Mouse (Mus musculus) retina, postnatal 1 day (tissue): ENCODE measurements at regions not wholly inside any gene's neighbourhood (a gene's known extent, or its start where the extent isn't known, plus 50 kb on each side); places are given as distances from the start of the nearest gene placed in this dataset.

Experiments used
- DNase-seq: peaks from one replicate; pipeline ENCODE4 v3.0.0-alpha.2; 2012

GRCm38 (mm10) chr14:105392079-105392813 is 133.9 kb downstream of the Ndfip2 start:
- no peak for DNase-seq

DNA sequence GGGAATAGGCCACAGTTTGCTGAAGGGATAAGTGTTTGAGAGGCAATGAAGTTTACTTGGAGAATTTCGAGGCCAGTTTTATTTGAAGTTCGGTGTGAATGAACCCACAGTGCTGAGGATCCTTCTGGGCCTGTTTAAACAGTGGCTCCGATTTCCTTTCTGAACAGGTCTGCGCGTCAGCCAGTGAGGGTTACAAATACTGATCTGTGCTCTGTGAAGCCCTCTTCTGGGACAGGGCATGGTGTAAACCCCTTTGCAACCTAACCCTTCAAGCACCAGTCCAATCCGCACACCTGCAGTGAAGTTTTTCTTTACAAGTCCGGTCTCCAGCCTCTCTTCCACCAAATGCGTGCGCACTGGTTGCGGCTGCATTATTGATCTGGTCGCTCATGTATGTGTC is 133.1 kb downstream of the Ndfip2 start:
- no peak for DNase-seq

DNA sequence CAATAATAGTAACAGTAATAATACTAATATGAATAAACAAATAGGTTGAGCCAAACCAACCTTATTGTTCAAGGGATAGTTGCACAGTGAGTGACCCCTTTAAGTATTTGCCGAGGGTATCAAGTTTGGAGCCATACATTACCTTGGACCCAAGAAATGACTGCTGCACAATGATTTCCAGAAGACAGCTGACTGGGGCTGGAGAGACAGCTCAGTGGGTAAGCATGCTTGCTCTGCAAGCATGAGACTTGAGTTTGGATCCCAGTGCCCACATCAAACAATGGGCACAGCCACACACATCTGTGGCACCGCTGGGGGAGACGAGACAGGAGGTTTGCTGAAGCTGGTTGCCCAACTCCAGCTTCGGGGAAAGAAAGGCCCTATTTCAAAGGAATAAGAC is 126.7 kb downstream of the Ndfip2 start:
- DNase-seq = no peak

- DNase-seq = no peak
Measured at GRCm38 (mm10) chr14:105383382-105383781, 125.0 kb downstream of the Ndfip2 start.

DNA sequence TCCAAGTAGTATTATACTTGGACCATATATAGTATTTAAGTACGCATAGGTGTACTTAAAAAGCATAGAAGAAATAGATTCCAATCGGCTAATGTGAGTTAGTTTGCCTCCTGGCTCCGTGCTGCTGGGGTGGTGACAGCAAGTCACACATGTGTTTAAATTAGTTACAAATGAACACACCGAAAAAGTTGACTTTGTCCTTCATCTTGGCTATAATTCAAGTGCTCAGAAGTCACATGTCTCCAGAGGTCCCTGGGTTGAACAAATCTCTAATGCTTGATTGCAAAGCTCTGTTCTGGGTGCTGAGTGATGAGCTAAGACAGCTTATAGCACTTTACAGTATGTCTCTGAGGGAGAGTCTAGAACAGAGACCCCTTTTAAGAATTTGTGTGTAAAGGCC is 121.7 kb downstream of the Ndfip2 start:
- no peak for DNase-seq

DNA sequence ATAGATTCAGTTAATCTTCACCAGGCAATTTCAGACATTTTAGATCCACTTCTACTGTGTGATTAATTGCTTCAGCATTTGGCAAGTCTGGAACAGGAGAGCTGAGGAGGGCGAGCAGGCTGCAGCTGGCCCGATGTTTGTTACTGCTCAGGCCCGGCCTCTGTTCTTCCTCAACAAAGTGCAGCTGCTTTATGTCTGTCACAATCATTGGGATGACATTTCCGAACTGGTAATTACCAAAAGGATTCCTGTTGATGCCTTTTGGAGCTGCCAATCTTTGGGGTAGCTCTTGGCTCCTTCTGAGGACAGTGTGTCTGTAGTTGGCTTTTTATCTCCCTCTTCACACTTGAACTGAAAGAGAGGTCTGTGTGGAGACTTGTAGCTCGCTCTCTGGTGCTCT is 119.4 kb downstream of the Ndfip2 start:
- peak; percentile 32 for DNase-seq

DNA sequence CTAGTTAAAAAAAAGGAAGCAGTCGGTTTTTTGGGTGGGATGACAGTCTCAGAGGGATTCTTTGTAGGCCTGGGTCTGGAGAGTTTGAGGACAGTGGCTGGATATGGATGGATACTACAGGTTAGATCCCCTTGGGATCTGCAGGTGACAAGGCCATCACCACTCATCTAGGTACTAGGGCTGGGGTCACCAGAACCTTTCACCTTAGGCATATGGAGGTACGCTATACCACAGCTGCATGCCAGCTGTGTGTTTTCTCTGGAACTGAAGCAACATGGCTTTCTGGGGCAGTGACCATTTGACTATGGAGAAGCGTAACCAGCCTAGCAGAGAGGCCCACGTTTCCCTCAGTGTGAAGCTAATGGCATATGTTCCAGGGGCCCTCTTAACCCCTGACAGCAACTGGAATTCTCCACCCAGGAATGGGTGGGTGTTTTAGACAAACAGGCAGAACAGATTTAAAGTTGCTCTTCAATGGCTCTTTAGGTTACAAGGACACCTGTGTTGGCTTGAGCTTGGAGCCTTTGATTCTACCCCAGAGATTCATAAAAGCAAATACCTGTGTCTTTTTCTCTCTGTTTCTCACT is 118.8 kb downstream of the Ndfip2 start:
- no peak for DNase-seq

GRCm38 (mm10) chr14:105369637-105370435 is 111.5 kb downstream of the Ndfip2 start:
- no peak for DNase-seq

GRCm38 (mm10) chr14:105360530-105360929 is 102.2 kb downstream of the Ndfip2 start:
- no peak for DNase-seq

- no peak for DNase-seq
Measured at GRCm38 (mm10) chr14:105359829-105360228, 101.5 kb downstream of the Ndfip2 start.
